Mouse (Mus musculus) mammary gland, adult 2 months (tissue): ENCODE results near the gene Nab2. TPM values are rescaled to one million over a fixed set of nuclear protein-coding genes. Genes with fewer than 3 reads are reported as not detected.

Experiments used
- polyA plus RNA-seq: library from polyadenylated mRNA; depleted of rRNA; stranded (reverse); fragments of >200 nt; gene quantifications from 2 replicates; pipeline ENCODE4 v1.2.3, GENCODE M21; 2012; ENCODE audit warnings: low replicate concordance; rRNA removed

Nab2 gene
- 25.9 and 51.9 TPM in 2 replicates for polyA plus RNA-seq

DNA sequence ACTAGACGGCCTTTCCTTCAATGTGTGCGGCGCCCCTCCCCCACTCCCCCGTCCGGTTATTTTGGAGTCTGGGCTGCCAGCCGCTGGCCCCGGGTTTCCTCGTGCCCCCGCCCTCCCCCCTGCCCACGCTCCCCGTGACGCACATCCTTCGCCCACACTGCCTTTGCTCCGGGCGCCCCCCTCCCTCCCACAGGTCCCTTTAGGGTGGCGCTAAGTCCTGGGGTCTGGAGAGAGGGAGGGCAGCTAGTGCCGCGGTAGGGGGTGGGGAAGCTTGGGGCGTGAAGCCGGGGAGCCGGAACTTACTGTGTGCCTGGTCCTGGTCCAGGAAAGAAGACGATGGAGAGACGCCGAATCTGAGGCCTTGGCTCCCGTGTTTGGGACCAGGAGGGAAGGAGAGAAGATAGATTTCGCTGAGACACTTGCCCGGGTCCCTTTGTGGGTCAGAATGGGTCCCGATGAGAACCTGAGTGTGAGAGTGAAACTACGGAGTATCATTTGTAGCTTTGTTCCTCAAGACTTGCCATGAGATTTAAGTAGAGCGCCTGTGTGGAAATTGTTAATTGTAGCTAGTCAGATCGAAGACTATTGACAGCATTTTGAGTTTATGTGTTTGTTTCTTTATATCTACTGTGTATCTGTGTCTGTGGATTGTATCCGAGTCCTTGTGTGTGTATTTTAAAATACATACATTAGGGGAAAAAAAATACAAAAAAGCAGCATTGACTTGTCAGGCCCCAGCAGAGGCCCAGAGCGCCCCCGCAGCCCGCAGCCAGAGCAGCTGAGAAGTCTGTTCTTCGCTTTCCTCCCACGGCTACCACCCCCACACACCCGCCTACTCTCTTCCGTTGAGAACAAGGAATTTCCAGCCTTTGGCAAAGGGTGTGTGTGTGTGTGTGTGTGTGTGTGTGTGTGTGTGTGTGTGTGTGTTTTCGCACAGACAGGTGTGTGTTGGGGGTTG lies at the start of gene Nab2:
TSS of gene Nab2 (minus strand) at position 476 of the 958 bp plus-strand sequence.

DNA sequence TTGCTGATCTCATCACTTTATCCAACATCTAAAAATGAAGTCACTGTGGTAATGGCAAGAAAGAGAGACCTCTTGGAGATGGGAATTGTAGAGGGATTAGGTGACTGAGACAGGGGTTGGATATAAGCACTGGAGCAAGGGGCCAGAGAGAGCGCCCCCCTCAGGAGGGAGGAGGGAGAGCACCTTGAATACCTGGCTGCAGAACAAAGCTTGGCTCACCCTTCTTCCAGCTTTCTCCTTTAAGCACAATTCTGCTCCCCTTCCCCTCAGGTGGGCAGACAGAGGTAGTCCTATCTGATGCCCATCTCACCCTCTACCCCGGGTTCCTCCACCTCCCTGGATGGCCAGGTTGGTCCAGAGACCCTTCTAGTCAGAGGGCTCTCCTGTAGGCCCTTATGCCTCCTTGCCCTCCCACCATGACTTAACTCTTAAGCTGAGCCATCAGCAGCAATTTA lies 36.4 kb upstream of the Nab2 start, which contains the start of gene Myo1a:
TSS of gene Myo1a (plus strand) at position 405 of the 455 bp plus-strand sequence.

GRCm38 (mm10) chr10:127666501-127667268 lies 1.7 kb downstream of the Nab2 start, which contains the start of gene Nemp1:
TSS of gene Nemp1 (plus strand) at chr10:127666901.

GRCm38 (mm10) chr10:127642772-127643552 lies 25.4 kb downstream of the Nab2 start, which contains the start of gene Stat6:
TSS of gene Stat6 (plus strand) at chr10:127642986.

DNA sequence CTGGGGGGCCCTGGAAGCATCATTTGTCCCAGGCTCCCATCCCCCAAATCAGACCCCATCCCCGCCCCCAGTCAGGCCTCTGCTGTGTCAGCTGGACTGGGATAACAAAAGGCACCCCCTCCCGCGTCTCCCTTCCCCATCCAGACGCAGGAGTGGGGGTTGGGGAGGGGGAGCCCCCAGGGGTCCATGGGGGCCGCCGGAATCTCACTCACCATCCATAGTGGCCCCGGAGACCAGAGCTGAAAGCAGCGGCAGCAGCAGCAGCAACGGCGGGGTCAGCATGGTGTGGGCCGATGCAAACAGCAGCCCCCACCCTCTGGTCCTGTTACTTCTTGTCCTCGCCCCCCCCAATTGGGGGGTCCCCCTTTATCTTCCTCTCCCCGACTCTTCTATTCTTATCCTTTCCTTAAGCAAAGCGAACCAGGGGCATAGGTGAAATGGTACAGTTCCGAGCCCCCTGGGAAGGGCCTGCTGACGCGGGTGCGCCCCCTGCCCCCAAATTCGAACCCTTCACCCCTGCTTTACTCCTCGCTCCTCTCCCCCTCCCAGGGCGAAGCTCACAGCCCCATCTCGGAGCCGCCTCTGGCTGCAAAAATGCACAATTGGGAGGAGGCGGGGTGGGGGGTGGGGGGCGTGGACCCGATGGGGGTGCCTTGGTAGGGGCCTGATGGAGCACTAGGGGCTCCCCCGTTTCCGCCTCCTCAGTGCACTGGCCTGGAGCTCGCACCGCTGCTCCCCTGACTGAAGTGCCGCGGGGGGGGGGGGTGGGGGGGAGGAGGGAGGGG lies 47.8 kb downstream of the Nab2 start, which contains the start of gene Lrp1:
TSS of gene Lrp1 (minus strand) at position 743 of the 785 bp plus-strand sequence.

Other genes with a start within 250 kb of the Nab2 start
- 1.9 and 95.5 TPM in 2 replicates for gene Stac3, start 166.9 kb downstream of the Nab2 start, polyA plus RNA-seq
- gene Ndufa4l2, start 153.6 kb downstream of the Nab2 start, polyA plus RNA-seq = 35.3 and 42.8 TPM in 2 replicates
- 66.4 and 84.1 TPM in 2 replicates for gene Shmt2, start 146.1 kb downstream of the Nab2 start, polyA plus RNA-seq
- 0.07 and 0.23 TPM in 2 replicates for gene Nxph4, start 134.0 kb downstream of the Nab2 start, polyA plus RNA-seq
- gene Lrp1, start 47.4 kb downstream of the Nab2 start, polyA plus RNA-seq = 145 and 233 TPM in 2 replicates
- gene Stat6, start 25.6 kb downstream of the Nab2 start, polyA plus RNA-seq = 105 and 131 TPM in 2 replicates
- 2.1 and 4.4 TPM in 2 replicates for gene Nemp1, start 1.7 kb downstream of the Nab2 start, polyA plus RNA-seq
- gene Myo1a, start 36.6 kb upstream of the Nab2 start, polyA plus RNA-seq = 0.23 and 0.26 TPM in 2 replicates
- not detected in 2 replicates for gene Tac2, start 55.9 kb upstream of the Nab2 start, polyA plus RNA-seq
- gene Zbtb39, start 71.0 kb upstream of the Nab2 start, polyA plus RNA-seq = 5.9 and 7.3 TPM in 2 replicates
- 14.4 and 16.8 TPM in 2 replicates for gene Gpr182, start 83.2 kb upstream of the Nab2 start, polyA plus RNA-seq
- gene Rdh1, start 91.2 kb upstream of the Nab2 start, polyA plus RNA-seq = 0.08 and 0.27 TPM in 2 replicates
- 0.12 and 0.85 TPM in 2 replicates for gene Rdh16f1, start 91.2 kb upstream of the Nab2 start, polyA plus RNA-seq
- gene Rdh9, start 107.8 kb upstream of the Nab2 start, polyA plus RNA-seq = 0.37 TPM in 1 of 2 replicates, not detected in the other
- 0.13 TPM in 2 replicates for gene Rdh16, start 132.6 kb upstream of the Nab2 start, polyA plus RNA-seq
- gene Rdh19, start 181.4 kb upstream of the Nab2 start, polyA plus RNA-seq = not detected in 2 replicates
- gene Rdh16f2, start 197.9 kb upstream of the Nab2 start, polyA plus RNA-seq = 0.10 TPM in 1 of 2 replicates, not detected in the other
- gene Rdh7, start 220.2 kb upstream of the Nab2 start, polyA plus RNA-seq = 1.9 TPM in 1 of 2 replicates, not detected in the other
- 0.07 and 0.30 TPM in 2 replicates for gene Sdr9c7, start 229.9 kb upstream of the Nab2 start, polyA plus RNA-seq